Mouse (Mus musculus): ENCODE measurements around the gene Dctd. TPM values are rescaled to one million over a fixed set of nuclear protein-coding genes. Genes with fewer than 3 reads are reported as not detected.

Dctd gene
- polyA plus RNA-seq, 1 experiment from 2014 or later: 50.7 TPM

DNA sequence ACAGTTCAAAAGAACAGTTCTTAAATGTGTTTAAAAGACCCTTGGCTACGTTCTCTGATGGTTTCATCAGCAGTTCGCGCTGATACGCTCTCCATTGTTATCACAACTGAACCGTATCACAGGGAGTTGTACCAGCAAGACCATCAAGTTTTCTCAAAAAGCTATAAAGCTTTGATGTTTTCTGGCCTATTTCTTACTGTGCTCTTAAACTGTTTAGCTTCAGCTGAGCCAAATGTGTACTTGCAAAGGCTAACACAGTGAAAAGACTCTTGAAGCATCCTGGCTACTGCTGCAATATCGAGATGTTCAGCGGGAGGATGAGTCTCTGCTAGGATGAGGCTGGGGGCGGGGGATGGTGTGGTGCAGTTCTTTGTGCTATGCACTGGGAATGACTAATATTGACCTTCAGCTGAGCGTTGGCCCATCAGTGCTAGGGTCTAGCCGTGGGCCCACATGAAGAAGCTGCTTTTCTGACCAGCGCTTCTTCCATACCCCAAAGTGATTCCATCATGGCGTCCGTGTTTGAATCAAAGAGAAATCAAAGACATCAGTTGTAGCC lies 732 bp upstream of the Dctd start:
- Histone ChIP-seq H3K27ac (replicated peaks; ENCODE audit: low read depth, low read length) (no peak overlapping the region), H3K4me1 (ENCODE audit: control insufficient read depth, insufficient read depth, low read length) (no peaks in the 10 kb centered on the region), H3K36me3 (replicated peaks; ENCODE audit: control insufficient read depth, insufficient read depth, low read depth, low read length) (no peaks in the 10 kb centered on the region), H3K4me2 (ENCODE audit: low read depth, low read length) (no peak overlapping the region), H3K9ac (replicated peaks; ENCODE audit: low read length) (no peak overlapping the region), H3K4me3 (ENCODE audit: low read depth, low read length) (no peak overlapping the region), H3K9me3 (replicated peaks; ENCODE audit: control insufficient read depth, low read length) (no peaks in the 10 kb centered on the region), H3K27me3 (ENCODE audit: control insufficient read depth, insufficient read depth, low read length) (no peaks in the 10 kb centered on the region)
- WGBS: 76% methylated on average over 13 of the region's 13 CpGs
- DNase-seq (ENCODE audit: low spot score) (no peak), ATAC-seq (replicated peaks; ENCODE audit: insufficient number of reproducible peaks, low FRiP score, low TSS enrichment, low read depth) (no peak)

DNA sequence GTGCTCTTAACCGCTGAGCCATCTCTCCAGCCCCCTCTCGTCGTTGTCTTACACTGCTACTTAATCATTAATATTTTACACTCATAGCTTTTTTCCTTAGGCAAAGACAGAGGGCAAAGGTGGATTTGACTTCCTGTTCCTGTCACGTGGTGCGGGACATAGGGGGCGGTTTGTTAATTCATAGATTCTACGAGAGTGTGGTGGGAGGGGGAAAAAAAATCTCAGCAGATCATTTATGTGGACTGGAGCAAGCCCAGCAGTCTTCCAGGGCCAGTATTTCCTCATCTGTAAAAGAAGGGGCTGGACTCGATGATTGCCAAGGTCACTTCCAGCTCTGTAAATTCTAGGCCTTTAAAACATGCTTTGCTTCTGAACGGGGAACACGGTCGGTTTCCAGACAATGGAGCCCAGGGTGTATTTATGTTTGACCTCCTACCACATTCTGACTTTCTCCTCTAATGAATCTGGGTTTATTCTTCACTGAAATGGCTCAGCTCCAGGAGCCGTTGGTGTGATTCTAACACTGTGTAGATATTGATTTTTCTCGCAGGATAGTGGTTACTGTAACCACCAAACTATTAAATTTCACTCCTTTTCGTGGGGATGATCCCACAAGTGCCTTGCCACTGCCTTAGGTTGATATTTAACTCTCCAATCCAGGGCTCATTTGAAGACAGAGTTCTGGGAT lies 1.4 kb downstream of the Dctd start:
- DNase-seq (ENCODE audit: low spot score) (no peak), ATAC-seq (replicated peaks; ENCODE audit: insufficient number of reproducible peaks, low FRiP score, low TSS enrichment, low read depth) (no peak)
- no peaks in the 10 kb centered on the region for H3K27me3 ChIP-seq (ENCODE audit: control insufficient read depth, insufficient read depth, low read length)
- no peak overlapping the region for H3K27ac ChIP-seq (replicated peaks; ENCODE audit: low read depth, low read length)
- H3K4me1 ChIP-seq (ENCODE audit: control insufficient read depth, insufficient read depth, low read length): no peaks in the 10 kb centered on the region
- 68% methylated on average over 14 of the region's 14 CpGs for WGBS
- H3K9ac ChIP-seq (replicated peaks; ENCODE audit: low read length): no peak overlapping the region
- H3K36me3 ChIP-seq (replicated peaks; ENCODE audit: control insufficient read depth, insufficient read depth, low read depth, low read length): no peaks in the 10 kb centered on the region
- H3K4me3 ChIP-seq (ENCODE audit: low read depth, low read length): no peak overlapping the region
- no peaks in the 10 kb centered on the region for H3K9me3 ChIP-seq (replicated peaks; ENCODE audit: control insufficient read depth, low read length)
- H3K4me2 ChIP-seq (ENCODE audit: low read depth, low read length): no peak overlapping the region

GRCm38 (mm10) chr8:48109373-48109855 lies 10.5 kb downstream of the Dctd start:
- H3K9ac ChIP-seq (replicated peaks; ENCODE audit: low read length): peak overlapping the region; percentile 86
- peak; percentile 42 for DNase-seq (ENCODE audit: low spot score)

GRCm38 (mm10) chr8:48109856-48110780 lies 11.2 kb downstream of the Dctd start:
- Histone ChIP-seq H3K4me3 (ENCODE audit: low read depth, low read length) (peak overlapping the region; percentile 82), H3K4me1 (ENCODE audit: control insufficient read depth, insufficient read depth, low read length) (no peaks in the 10 kb centered on the region), H3K36me3 (replicated peaks; ENCODE audit: control insufficient read depth, insufficient read depth, low read depth, low read length) (no peaks in the 10 kb centered on the region), H3K9me3 (replicated peaks; ENCODE audit: control insufficient read depth, low read length) (no peaks in the 10 kb centered on the region), H3K27ac (replicated peaks; ENCODE audit: low read depth, low read length) (no peak overlapping the region; the same call in 1 of the 2 replicates), H3K4me2 (ENCODE audit: low read depth, low read length) (peak overlapping the region; percentile 63), H3K9ac (replicated peaks; ENCODE audit: low read length) (peak overlapping the region; percentile 86), H3K27me3 (ENCODE audit: control insufficient read depth, insufficient read depth, low read length) (no peaks in the 10 kb centered on the region)
- WGBS: 0% methylated on average over 46 of the region's 61 CpGs
- ATAC-seq (replicated peaks; ENCODE audit: insufficient number of reproducible peaks, low FRiP score, low TSS enrichment, low read depth): peak; percentile 90
- DNase-seq (ENCODE audit: low spot score): peak; percentile 86

More at GRCm38 (mm10) chr8:48109373-48109855, 10.5 kb downstream of the Dctd start:
- Histone ChIP-seq H3K4me3 (ENCODE audit: low read depth, low read length) (peak overlapping the region; percentile 82), H3K27ac (replicated peaks; ENCODE audit: low read depth, low read length) (no peak overlapping the region), H3K4me2 (ENCODE audit: low read depth, low read length) (peak overlapping the region; percentile 63), H3K27me3 (ENCODE audit: control insufficient read depth, insufficient read depth, low read length) (no peaks in the 10 kb centered on the region), H3K36me3 (replicated peaks; ENCODE audit: control insufficient read depth, insufficient read depth, low read depth, low read length) (no peaks in the 10 kb centered on the region), H3K4me1 (ENCODE audit: control insufficient read depth, insufficient read depth, low read length) (no peaks in the 10 kb centered on the region), H3K9me3 (replicated peaks; ENCODE audit: control insufficient read depth, low read length) (no peaks in the 10 kb centered on the region)
- 27% methylated on average over 5 of the region's 5 CpGs for WGBS
- peak; percentile 27; the same call in 1 of the 2 replicates for ATAC-seq (replicated peaks; ENCODE audit: insufficient number of reproducible peaks, low FRiP score, low TSS enrichment, low read depth)

DNA sequence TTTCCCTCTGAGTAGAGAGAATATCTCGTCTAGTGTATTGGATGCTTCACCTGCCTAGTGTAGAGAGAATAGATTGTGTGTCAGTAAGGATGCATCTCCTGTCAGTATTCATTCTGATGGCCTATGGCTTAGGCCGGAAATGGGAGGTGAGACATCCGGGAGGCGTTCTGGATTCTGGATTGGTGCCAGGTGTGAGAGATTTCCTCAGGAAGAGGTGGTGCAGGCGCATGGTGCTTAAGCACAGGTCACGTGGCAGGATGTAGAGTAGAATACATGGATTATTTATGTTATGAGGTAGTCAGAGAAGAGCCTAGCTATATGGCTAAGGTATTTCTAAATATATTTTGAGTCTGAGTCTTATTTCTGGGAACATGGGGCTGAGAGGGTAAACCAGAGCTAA lies 15.7 kb downstream of the Dctd start:
- no peak overlapping the region for H3K27ac ChIP-seq (replicated peaks; ENCODE audit: low read depth, low read length)
- H3K4me2 ChIP-seq (ENCODE audit: low read depth, low read length): no peak overlapping the region
- 79% methylated on average over 6 of the region's 6 CpGs for WGBS
- no peak for ATAC-seq (replicated peaks; ENCODE audit: insufficient number of reproducible peaks, low FRiP score, low TSS enrichment, low read depth)
- H3K36me3 ChIP-seq (replicated peaks; ENCODE audit: control insufficient read depth, insufficient read depth, low read depth, low read length): peaks cover 4% of the 10 kb centered on the region
- H3K4me3 ChIP-seq (ENCODE audit: low read depth, low read length): no peak overlapping the region
- H3K9me3 ChIP-seq (replicated peaks; ENCODE audit: control insufficient read depth, low read length): no peaks in the 10 kb centered on the region
- H3K9ac ChIP-seq (replicated peaks; ENCODE audit: low read length): no peak overlapping the region
- no peaks in the 10 kb centered on the region for H3K4me1 ChIP-seq (ENCODE audit: control insufficient read depth, insufficient read depth, low read length)
- DNase-seq (ENCODE audit: low spot score): no peak
- no peaks in the 10 kb centered on the region for H3K27me3 ChIP-seq (ENCODE audit: control insufficient read depth, insufficient read depth, low read length)

- H3K27ac ChIP-seq (replicated peaks; ENCODE audit: low read depth, low read length): no peak overlapping the region
- 97% methylated on average over 1 of the region's 1 CpGs for whole genome bisulfite sequencing
- no peak overlapping the region for H3K4me2 ChIP-seq (ENCODE audit: low read depth, low read length)
- H3K4me3 ChIP-seq (ENCODE audit: low read depth, low read length): no peak overlapping the region
- peaks cover 4% of the 10 kb centered on the region for H3K36me3 ChIP-seq (replicated peaks; ENCODE audit: control insufficient read depth, insufficient read depth, low read depth, low read length)
- no peaks in the 10 kb centered on the region for H3K27me3 ChIP-seq (ENCODE audit: control insufficient read depth, insufficient read depth, low read length)
- no peak overlapping the region for H3K9ac ChIP-seq (replicated peaks; ENCODE audit: low read length)
- DNase-seq (ENCODE audit: low spot score) (no peak), ATAC-seq (replicated peaks; ENCODE audit: insufficient number of reproducible peaks, low FRiP score, low TSS enrichment, low read depth) (no peak)
- H3K9me3 ChIP-seq (replicated peaks; ENCODE audit: control insufficient read depth, low read length): no peaks in the 10 kb centered on the region
- no peaks in the 10 kb centered on the region for H3K4me1 ChIP-seq (ENCODE audit: control insufficient read depth, insufficient read depth, low read length)
These were observed 24.1 kb downstream of the Dctd start for GRCm38 (mm10) chr8:48122991-48123390.

GRCm38 (mm10) chr8:48124857-48125256 lies 26.0 kb downstream of the Dctd start:
- no peak for ATAC-seq (replicated peaks; ENCODE audit: insufficient number of reproducible peaks, low FRiP score, low TSS enrichment, low read depth)
- Histone ChIP-seq H3K4me1 (ENCODE audit: control insufficient read depth, insufficient read depth, low read length) (no peaks in the 10 kb centered on the region), H3K27me3 (ENCODE audit: control insufficient read depth, insufficient read depth, low read length) (no peaks in the 10 kb centered on the region), H3K36me3 (replicated peaks; ENCODE audit: control insufficient read depth, insufficient read depth, low read depth, low read length) (no peaks in the 10 kb centered on the region; the same call in 1 of the 2 replicates), H3K4me2 (ENCODE audit: low read depth, low read length) (no peak overlapping the region), H3K9me3 (replicated peaks; ENCODE audit: control insufficient read depth, low read length) (no peaks in the 10 kb centered on the region), H3K27ac (replicated peaks; ENCODE audit: low read depth, low read length) (no peak overlapping the region), H3K9ac (replicated peaks; ENCODE audit: low read length) (no peak overlapping the region), H3K4me3 (ENCODE audit: low read depth, low read length) (no peak overlapping the region)
- no peak for DNase-seq (ENCODE audit: low spot score)
- 86% methylated on average over 8 of the region's 8 CpGs for WGBS

All from embryonic facial prominence, embryonic 11.5 days (tissue).